Mouse (Mus musculus): ENCODE data around the gene Rusc2.
A peak's percentile ranks its signal among the peaks of the same experiment; 100 is the strongest.

The Rusc2 gene

DNA sequence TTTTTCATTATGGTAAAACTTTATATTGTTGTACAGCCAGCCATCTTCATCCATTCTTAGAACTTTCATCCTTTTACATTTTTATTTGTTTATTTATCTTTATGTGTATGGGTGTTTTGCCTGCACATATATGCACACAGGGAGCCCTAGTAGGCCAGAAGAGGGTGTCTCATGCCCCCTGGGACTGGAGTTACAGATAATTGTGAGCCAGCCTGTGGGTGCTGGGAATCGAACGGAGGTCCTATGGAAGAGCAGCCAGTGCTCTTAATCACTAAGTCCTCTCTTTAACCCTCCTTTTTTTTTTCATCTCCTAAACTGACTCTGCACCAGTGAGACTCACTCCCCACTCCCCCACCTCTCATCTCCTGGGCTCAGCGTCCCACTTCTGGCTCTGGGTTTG is 2.8 kb downstream of the Rusc2 start:
- DNase-seq = no peak

DNA sequence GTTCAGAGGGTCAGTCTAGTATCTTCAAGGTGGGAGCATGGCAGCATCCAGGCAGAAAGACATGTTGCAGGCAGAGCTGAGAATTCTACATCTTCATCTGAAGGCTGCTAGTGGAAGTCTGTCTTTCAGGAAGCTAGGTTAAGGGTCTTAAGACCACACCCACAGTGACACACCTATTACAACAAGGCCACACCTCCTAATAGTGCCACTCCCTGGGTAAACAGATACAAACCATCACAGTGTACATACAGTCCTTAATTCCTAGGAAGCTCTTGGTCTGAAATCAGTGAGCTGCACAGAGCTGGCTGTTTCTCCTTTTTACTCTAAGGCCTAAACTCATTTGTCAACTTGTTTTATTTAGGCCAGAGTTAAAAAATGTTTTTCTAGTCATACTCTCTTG is 5.2 kb downstream of the Rusc2 start:
- DNase-seq = no peak

- DNase-seq = no peak
These were observed 7.6 kb downstream of the Rusc2 start for GRCm38 (mm10) chr4:43389390-43389789.

DNA sequence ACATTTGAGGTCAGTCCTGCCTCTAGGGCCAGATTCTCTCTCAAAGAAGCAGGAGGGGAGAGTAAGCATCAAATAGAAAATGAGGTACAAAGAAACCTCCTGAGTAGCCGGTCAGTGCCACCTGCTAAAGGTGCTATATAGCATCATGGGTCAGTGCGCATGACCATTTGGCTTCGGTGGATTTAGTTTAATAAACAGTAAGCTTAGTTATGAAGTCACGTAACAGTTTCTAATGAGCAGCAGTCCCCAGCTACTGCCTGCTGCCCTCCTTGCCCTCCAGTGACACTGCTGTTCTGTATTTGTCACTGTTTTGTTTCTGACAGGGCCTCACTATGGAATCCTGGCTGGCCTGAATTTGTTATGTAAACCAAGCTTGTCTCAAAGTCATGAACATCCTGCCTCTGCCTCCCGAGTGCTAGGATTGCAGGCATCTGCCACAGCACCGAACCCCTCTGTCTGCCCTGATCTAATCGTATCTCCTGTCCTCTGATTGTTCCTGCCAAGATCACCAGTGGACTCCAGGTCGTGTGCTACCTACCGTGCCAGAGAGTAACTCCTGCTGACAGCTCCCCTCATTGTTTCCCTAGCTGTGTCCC is 8.2 kb downstream of the Rusc2 start:
- DNase-seq = no peak

DNA sequence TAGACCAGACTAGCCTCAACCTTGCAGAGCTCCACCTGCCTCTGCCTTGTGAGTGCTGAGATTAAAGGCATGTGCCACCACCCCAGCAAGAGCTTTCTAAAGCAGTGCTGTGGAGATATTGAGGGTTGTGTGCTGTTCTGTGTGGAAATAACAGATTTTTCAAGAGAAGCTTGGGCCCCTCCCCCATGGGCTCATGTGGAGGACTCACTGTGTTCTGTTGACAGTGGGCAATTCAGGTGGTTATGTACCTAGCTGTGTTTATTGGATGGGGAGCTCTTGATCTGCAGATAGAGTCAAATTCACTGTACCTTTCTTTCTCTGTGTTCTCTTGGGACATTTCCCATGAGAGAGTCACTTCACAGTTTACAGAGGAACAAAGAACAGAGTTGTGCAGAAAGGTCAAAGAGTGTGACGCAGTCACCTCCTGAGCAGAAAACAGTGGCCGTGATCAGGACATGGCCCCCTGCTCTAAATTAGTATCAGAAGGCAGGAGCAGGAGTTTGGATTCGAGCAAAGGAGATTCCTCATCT is 9.8 kb downstream of the Rusc2 start:
- no peak for DNase-seq

DNA sequence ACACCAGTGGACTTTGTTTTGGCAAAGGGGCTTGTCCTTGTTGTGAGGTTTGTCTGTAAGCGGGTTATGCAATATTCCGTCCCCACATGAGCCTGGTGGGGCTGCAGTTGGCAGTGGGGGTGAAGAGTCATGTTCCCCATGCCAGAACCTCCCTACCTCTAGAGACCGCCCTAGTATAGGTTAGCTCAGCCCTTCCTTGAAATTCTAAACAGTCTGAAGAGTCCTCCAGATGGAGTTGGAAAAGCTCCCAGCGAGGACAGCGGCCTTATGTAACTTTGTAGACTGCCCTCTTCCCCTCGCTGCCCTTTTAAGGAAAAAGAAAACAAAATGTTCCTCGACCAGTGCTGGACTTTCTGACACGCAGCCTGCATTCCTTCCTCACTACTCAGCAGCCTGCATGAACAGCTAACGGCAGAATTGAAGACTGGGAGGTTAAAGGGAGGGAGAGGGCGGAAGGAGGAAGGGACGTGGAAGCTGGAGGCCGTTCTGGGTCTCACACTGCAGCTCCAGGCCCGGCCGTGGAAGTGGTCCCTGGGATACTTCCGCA is 12.6 kb downstream of the Rusc2 start:
- DNase-seq = peak; percentile 76 to 85

GRCm38 (mm10) chr4:43395147-43395546 is 13.4 kb downstream of the Rusc2 start:
- DNase-seq = no peak

GRCm38 (mm10) chr4:43395836-43396235 is 14.1 kb downstream of the Rusc2 start:
- no peak for DNase-seq

GRCm38 (mm10) chr4:43396381-43396780 is 14.6 kb downstream of the Rusc2 start:
- no peak for DNase-seq

GRCm38 (mm10) chr4:43398014-43398413 is 16.2 kb downstream of the Rusc2 start:
- DNase-seq = peak in 1 of 2 experiments; percentile 3

DNA sequence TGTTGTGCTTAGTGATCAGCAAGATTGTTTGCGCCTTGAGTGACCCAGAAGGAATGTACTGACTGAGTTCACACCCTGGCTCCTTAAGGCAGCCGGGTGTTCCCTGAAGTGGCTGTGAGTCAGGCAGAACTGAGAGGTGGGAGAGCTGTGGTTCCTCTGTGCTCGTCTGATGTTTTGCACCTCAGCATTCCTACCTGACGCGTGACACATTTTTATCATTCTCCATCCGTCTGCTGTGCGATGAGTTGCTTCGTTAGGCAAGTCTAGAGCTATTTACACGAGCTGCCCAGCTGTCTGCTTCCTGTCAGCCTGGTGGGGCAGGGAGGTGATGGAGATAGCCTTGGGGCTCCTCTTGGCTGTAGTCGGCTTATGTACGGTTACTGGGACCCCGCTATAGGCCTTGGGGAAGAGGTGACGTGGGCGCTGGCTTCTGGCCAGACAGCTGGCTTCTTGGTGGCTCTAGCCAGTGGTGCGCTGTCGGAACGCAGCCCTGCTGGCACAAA is 17.1 kb downstream of the Rusc2 start:
- peak; percentile 57 to 67 for DNase-seq

DNA sequence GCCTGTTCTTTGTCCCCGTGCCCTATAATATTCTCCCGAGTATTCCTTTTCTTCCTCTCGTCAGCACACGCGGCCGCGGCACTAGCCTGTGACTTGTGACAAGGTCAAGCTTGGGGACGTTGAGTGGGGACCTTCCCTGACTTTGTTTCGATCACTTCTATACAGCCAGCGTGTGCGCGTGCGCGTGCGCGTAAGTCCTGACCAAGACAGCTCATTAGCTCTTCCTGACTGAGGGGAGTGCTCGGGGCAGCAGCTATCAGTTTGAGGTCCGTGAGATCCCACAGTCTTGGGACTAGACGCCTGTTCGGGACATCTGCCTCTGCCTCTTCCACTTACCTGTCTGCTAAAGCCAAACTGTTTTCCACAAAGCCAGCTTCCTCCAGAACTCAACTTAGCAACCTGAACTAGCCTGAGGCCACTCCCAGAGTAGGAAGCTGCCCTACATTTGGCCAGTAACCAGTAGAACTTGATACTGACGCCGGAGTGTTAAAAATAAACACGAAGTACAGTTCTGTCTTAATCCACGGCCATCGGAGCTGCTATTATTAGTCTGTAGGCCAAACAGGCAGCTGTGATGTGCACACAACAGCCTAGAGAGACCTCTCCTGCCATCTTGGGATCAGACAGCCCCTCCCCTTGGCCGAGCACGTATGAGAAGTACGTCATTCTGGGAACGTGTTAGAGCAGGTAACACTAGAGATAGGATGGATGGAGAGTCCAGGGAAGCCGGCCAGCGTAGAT is 17.8 kb downstream of the Rusc2 start:
- DNase-seq = no peak

DNA sequence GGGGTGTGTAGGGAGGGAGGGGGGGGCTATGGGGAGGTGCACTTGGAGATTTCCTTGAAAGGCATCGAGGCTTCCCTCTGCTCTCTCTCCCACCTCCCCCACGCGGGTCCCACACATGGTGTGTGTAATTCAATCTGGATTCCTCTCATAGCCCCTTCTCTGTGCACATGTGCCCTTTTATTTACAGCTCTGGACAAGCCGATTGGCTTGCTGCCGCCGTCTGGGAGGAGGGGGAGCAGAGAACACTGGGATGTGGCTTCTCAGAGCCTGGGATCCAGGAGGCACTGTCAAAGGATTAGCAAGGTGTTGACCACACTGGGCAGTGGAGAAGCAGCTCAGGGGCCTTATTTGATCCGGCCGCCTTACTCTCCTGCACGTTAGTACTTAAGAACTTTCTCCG is 19.2 kb downstream of the Rusc2 start:
- peak; percentile 73 to 81 for DNase-seq

DNA sequence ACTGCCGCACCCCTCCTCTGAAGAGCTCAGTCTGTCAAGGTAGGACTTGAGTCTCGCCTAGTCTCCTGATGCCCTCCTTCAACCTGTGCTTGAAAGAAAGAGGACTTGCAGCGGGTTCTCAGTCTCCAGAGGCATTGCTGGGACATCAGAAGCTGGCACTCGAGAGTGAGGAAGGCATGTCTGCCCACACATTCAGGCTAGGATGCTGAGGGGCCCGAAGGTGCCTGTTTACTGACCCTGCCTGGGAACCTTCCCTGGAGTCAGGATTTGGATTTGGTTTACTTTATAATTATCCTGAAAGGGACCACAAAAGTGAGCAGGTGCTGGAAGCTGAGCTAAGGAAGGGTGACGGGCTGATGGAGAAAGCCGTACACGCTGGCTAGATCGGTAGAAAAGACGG is 19.7 kb downstream of the Rusc2 start:
- DNase-seq = no peak

GRCm38 (mm10) chr4:43402212-43402611 is 20.4 kb downstream of the Rusc2 start:
- DNase-seq = peak in 1 of 2 experiments; percentile 28

DNA sequence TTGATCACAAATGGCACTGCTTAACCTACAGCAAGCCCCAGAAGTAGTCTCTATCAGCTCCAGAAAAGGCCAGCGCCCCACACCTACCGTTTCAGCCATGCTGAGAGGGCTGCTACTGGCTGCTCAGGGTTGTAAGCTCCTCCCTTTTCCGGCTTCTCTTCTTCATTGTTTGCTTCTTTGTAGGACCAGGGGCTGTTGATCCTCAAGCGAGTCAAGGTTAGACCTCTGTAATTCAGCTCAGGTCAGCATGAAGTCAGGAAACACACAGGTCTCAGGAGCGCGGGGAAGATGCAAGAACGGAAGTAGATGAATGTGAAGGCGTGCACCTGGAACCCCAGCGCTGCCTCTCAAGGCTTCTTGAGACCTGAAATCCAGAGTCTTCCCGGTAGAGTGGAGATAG is 22.9 kb downstream of the Rusc2 start:
- DNase-seq = no peak

DNA sequence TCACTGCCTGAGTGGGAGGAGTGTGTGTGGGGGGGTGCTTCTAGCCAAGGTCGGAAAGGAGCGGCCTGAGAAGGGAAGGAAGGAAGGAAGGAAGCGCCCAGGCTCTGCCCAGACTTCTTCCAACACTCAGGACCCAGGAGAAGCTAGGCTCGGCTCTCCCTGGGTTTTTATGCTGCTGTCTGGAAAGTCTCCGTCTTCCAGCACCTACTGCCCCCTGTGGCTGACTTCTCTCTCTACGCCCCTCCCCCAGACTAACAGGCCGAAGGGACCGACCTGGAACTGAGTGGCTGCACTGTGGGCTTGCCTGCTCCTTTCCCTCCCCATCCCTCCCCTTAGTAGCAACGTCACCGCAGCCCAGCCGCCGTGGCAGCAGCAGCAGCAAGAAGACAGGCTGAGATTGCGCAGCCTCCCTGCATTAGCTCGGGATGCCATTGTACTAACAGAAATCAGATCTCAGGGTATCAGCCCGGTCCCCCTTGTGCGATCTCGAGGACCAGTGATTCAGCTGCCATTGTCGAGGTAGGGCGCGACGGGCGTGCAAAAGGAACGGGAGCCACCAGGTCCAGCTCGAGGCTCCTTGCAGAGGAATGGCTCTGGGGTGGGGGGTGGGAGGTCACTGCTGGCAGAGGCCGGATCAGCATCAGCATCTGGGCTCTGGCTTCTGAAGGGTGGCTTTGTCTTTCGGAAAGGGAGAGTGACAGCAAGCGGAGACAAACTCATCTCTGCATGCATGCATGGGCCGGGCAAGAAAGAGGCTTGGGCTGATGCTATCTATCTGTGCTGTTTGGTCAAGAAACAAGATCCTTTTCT is 24.6 kb downstream of the Rusc2 start:
- peak; percentile 86 to 91 for DNase-seq

- peak in 1 of 2 experiments; percentile 10 for DNase-seq
These were observed 25.5 kb downstream of the Rusc2 start for GRCm38 (mm10) chr4:43407071-43407920.

DNA sequence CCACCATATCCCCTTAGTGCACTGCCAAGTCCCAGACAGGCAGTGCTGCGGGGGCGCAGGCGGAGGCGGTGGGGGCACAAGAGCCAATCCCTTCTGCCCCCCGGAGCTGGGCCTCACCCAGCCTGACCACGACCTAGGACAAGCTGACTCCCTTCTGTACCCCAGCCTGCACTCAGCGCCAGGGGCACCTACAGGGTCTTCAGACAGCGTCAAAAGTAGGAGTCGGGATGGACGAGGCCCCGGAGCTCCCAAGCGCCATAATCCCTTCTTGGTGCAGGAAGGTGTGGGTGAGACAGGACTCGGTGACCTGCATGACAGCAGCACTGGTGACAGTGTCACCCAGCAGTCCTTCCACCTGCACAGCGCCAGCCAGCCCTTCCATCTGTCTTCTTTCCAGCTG is 33.0 kb downstream of the Rusc2 start:
- DNase-seq = no peak

DNA sequence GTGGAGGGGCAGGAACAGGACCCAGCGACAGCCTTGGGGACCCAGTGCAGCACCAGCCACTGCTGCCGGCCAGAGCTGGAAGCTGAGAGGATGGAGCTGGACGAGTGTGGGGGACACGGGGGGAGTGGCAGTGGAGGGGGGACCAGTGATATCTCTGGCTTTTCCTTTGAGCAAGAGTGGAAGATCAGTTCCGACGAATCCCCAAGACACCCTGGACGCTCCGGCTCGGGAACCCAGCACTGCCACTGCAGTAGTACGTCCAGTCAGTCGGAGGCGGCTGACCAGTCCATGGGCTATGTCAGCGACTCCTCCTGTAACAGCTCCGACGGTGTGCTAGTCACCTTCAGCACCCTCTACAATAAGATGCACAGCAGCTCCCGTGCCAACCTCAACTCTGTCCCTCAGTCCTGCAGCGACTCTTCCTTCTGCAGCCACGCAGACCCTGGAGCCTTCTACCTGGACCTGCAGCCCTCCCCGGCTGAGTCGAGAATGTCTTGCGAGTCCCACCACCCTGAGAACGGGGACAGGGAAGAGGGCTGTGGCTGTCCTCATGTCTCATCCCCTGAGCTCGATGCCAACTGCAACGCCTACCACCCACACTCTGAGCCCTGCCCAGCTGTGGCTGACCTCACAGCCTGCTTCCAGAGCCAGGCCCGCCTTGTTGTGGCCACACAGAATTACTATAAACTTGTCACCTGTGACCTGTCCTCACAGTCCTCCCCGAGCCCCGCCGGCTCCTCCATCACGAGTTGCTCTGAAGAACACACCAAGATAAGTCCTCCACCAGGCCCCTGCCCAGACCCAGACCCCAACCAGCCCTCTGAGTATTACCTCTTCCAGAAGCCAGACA is 33.7 kb downstream of the Rusc2 start:
- no peak for DNase-seq

DNA sequence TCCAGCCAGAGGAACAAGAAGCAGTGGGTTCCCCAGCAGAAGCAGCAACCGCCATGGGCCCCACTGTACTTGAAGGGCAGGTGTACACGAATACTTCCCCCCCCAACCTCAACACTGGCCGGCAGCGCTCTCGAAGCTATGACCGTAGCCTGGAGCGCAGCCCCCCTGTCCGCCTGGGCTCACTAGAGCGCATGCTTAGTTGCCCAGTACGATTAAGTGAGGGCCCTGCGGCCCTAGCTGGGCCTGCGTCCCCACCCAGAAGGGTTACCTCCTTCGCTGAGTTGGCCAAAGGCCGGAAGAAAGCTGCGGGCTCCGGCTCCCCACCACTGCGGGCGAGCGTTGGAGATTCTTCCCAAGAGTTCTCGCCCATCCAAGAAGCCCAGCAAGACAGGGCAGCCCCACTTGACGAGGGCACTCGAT is 34.3 kb downstream of the Rusc2 start:
- no peak for DNase-seq
